Mouse (Mus musculus) kidney, adult 2 months (tissue): ENCODE results near the gene Slc4a4.

Experiments used
- CTCF ChIP-seq: fragments of 200-500 bp; conservative IDR thresholded peaks from 2 replicates; pipeline ENCODE4 v1.5.1; 2011; ENCODE audit warnings: low read depth, mild to moderate bottlenecking, control low read depth, low read length, moderate library complexity, mixed read lengths; ENCODE audit not compliant: insufficient read depth, insufficient read length
- POLR2A ChIP-seq: fragments of 200-500 bp; IDR thresholded peaks from one replicate; pipeline ENCODE4 v1.6.1; 2011; ENCODE audit warnings: low read depth, low read length, control low read depth

DNA sequence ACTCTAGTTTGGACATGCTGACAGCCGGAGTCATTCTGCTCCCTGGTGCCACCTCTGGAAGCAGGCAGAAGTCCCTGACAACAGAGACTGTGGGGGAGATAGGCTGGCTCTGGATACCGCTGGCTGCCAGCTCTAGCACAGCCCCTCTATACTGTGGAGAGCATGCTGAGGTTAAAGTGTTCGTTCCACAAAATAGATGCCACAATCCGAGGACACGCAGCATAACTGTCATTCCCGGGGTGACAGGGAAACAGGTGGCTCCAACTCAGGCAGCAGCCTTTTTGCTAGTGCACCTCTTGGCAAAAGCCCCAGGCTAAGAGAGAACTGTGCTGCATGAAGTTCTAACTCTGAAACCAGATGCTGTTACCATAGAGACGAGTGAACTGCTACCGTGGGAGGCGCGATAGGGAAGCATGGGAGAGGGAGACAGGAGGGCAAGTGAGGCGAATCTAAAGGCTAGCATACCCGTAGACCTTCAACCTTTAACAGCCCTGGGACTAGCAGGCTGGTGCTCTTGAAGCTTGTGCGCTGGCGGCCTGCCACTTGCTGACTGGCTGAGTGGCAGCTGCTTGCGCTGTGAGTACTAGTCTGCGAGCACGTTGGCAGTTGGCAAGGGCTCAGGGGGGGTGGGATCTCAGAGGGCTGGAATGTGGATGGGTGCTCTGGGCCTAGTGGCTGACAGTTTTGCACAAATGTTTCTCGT lies 42.9 kb downstream of the Slc4a4 start:
- TF ChIP-seq POLR2A: no peak
- TF ChIP-seq CTCF: peak; percentile 43
